Mouse (Mus musculus) cerebellum, adult 11 months (tissue): Measurements from ENCODE around the gene St3gal5.
"Not testable (repeated sequence)": the region's sequence is repeated elsewhere in the genome, so short reads cannot be mapped to it uniquely, and the experiment has no call there.

Experiments
- DNase-seq: peaks from one replicate; pipeline ENCODE4 v3.0.0; 2022

Gene St3gal5

GRCm38 (mm10) chr6:72097181-72097995, at the start of gene St3gal5:
Gene St3gal5, plus strand, starts transcription at chr6:72097592.
- DNase-seq = peak; percentile 92

GRCm38 (mm10) chr6:72048643-72049042, 48.7 kb upstream of the St3gal5 start:
- DNase-seq = no peak

- no peak for DNase-seq
These were observed 47.5 kb upstream of the St3gal5 start for GRCm38 (mm10) chr6:72049941-72050340.

GRCm38 (mm10) chr6:72050827-72051226, 46.6 kb upstream of the St3gal5 start:
- DNase-seq = no peak

GRCm38 (mm10) chr6:72051247-72051646, 46.1 kb upstream of the St3gal5 start:
- DNase-seq = no peak

GRCm38 (mm10) chr6:72051757-72052156, 45.6 kb upstream of the St3gal5 start:
- no peak for DNase-seq

GRCm38 (mm10) chr6:72056548-72056947, 40.8 kb upstream of the St3gal5 start:
- no peak for DNase-seq

- no peak for DNase-seq
These were observed 38.9 kb upstream of the St3gal5 start for GRCm38 (mm10) chr6:72058398-72058889.

- not testable (repeated sequence) for DNase-seq
These were observed 36.7 kb upstream of the St3gal5 start for GRCm38 (mm10) chr6:72060677-72061076.

- DNase-seq = no peak
These were observed 33.7 kb upstream of the St3gal5 start for GRCm38 (mm10) chr6:72063718-72064117.

- DNase-seq = no peak
These were observed 31.4 kb upstream of the St3gal5 start for GRCm38 (mm10) chr6:72065988-72066387.

- no peak for DNase-seq
These were observed 29.0 kb upstream of the St3gal5 start for GRCm38 (mm10) chr6:72068436-72068835.

GRCm38 (mm10) chr6:72071281-72071870, 26.0 kb upstream of the St3gal5 start:
- no peak for DNase-seq

GRCm38 (mm10) chr6:72073781-72074180, 23.6 kb upstream of the St3gal5 start:
- DNase-seq = no peak

GRCm38 (mm10) chr6:72076512-72076911, 20.9 kb upstream of the St3gal5 start:
- no peak for DNase-seq

- no peak for DNase-seq
These were observed 19.2 kb upstream of the St3gal5 start for GRCm38 (mm10) chr6:72078178-72078577.

GRCm38 (mm10) chr6:72081318-72082024, 15.9 kb upstream of the St3gal5 start:
- no peak for DNase-seq

GRCm38 (mm10) chr6:72087402-72087801, 10.0 kb upstream of the St3gal5 start:
- no peak for DNase-seq

GRCm38 (mm10) chr6:72089865-72090264, 7.5 kb upstream of the St3gal5 start:
- no peak for DNase-seq

GRCm38 (mm10) chr6:72091007-72091406, 6.4 kb upstream of the St3gal5 start:
- DNase-seq = no peak

- DNase-seq = no peak
These were observed 4.3 kb upstream of the St3gal5 start for GRCm38 (mm10) chr6:72093121-72093520.

- DNase-seq = no peak
These were observed 1.2 kb upstream of the St3gal5 start for GRCm38 (mm10) chr6:72096217-72096616.

- no peak for DNase-seq
These were observed 723 bp upstream of the St3gal5 start for GRCm38 (mm10) chr6:72096669-72097068.
